Mouse (Mus musculus): ENCODE measurements around the gene Cbx3. TPM values are rescaled to one million over a fixed set of nuclear protein-coding genes. Genes with fewer than 3 reads are reported as not detected.

Cbx3 gene
- polyA plus RNA-seq, 2 experiments from 2014 or later = 577 to 675 TPM

- peak; percentile 34 for ATAC-seq
These were observed 54.8 kb downstream of the Cbx3 start for GRCm38 (mm10) chr6:51525001-51525400.

DNA sequence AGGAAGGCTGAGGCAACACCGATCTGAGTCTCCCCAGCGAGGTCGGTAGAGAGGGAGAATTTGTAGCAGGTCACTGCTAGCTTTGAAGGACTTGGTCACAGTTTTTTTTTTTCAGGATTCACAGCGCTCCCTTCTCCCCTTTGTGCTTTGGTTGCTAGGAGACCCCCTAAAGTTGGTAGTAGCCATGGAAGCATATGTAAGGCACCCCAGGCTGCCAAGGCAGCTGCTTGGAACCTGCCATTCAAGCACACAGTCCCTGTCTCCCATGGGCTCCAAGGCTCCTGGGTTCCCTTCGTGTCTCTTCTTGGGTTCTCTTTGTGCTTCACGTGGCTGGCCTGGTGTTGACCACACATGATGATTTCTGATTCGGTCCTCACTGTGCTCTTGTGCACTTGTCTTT, 59.3 kb downstream of the Cbx3 start:
- ATAC-seq = no peak

Other genes with a start within 250 kb of the Cbx3 start
- 1 to 10 TPM in 1 of 2 experiments, under 1 TPM in 1; 0.84 to 1.1 TPM for gene Nfe2l3, start 37.7 kb upstream of the Cbx3 start, polyA plus RNA-seq (2017; shearing (Covaris generic))
- gene Hnrnpa2b1, start 466 bp upstream of the Cbx3 start, polyA plus RNA-seq (2017; shearing (Covaris generic)) = 1,000 to 10,000 TPM; 1,098 to 1,432 TPM
- 10 to 100 TPM; 27.6 to 32.1 TPM for gene Snx10, start 53.5 kb downstream of the Cbx3 start, polyA plus RNA-seq (2017; shearing (Covaris generic))